Mouse (Mus musculus): ENCODE measurements at regions not wholly inside any gene's neighbourhood (a gene's known extent, or its start where the extent isn't known, plus 50 kb on each side); places are given as distances from the start of the nearest gene placed in this dataset.

GRCm38 (mm10) chr6:148660152-148660551 is 171.1 kb downstream of the Ipo8 start:
- no peak for TF ChIP-seq CTCF (IDR thresholded peaks at IDR 0.05; ENCODE audit: low read depth)
- no peak for TF ChIP-seq EP300 (optimal IDR thresholded peaks at IDR 0.05)
- H3K36me3 ChIP-seq (ENCODE audit: control insufficient read depth, insufficient read depth, low read length), result no peaks in the 10 kb centered on the region
- no peak overlapping the region for H3K4me3 ChIP-seq (ENCODE audit: low read depth, low read length)
- H3K27ac ChIP-seq (replicated peaks), result no peak overlapping the region
- no peak overlapping the region for H3K9ac ChIP-seq (ENCODE audit: low read length)
- WGBS, result 77% methylated on average over 2 of the region's 2 CpGs
- no peak for ATAC-seq (ENCODE audit: low FRiP score, low TSS enrichment)
- H3K27me3 ChIP-seq (ENCODE audit: control insufficient read depth, insufficient read depth, low read length), result no peaks in the 10 kb centered on the region
- DNase-seq (ENCODE audit: low spot score), result no peak
- H3K9me3 ChIP-seq (ENCODE audit: control insufficient read depth, low read length), result no peaks in the 10 kb centered on the region
- H3K4me2 ChIP-seq (replicated peaks; ENCODE audit: low read depth), result no peak overlapping the region
- no peaks in the 10 kb centered on the region for H3K4me1 ChIP-seq (replicated peaks; ENCODE audit: control insufficient read depth, insufficient read depth)

GRCm38 (mm10) chr6:148653216-148653615 is 178.1 kb downstream of the Ipo8 start:
- no peak for DNase-seq (ENCODE audit: low spot score)
- Histone ChIP-seq H3K4me2 (replicated peaks; ENCODE audit: low read depth) (no peak overlapping the region), H3K27me3 (ENCODE audit: control insufficient read depth, insufficient read depth, low read length) (no peaks in the 10 kb centered on the region), H3K9me3 (ENCODE audit: control insufficient read depth, low read length) (no peaks in the 10 kb centered on the region), H3K4me1 (replicated peaks; ENCODE audit: control insufficient read depth, insufficient read depth) (no peaks in the 10 kb centered on the region), H3K36me3 (ENCODE audit: control insufficient read depth, insufficient read depth, low read length) (no peaks in the 10 kb centered on the region), H3K27ac (replicated peaks) (no peak overlapping the region), H3K9ac (ENCODE audit: low read length) (no peak overlapping the region), H3K4me3 (ENCODE audit: low read depth, low read length) (no peak overlapping the region)
- TF ChIP-seq CTCF (IDR thresholded peaks at IDR 0.05; ENCODE audit: low read depth), result no peak
- no peak for TF ChIP-seq EP300 (optimal IDR thresholded peaks at IDR 0.05)
- WGBS, result 47% methylated on average over 3 of the region's 3 CpGs
- ATAC-seq (ENCODE audit: low FRiP score, low TSS enrichment), result no peak

- ATAC-seq (ENCODE audit: low FRiP score, low TSS enrichment) (no peak), DNase-seq (ENCODE audit: low spot score) (no peak)
- 67% methylated on average over 4 of the region's 4 CpGs for WGBS
- no peak for TF ChIP-seq CTCF (IDR thresholded peaks at IDR 0.05; ENCODE audit: low read depth)
- TF ChIP-seq EP300 (optimal IDR thresholded peaks at IDR 0.05), result no peak
- H3K27me3 ChIP-seq (ENCODE audit: control insufficient read depth, insufficient read depth, low read length), result no peaks in the 10 kb centered on the region
- no peak overlapping the region for H3K9ac ChIP-seq (ENCODE audit: low read length)
- no peaks in the 10 kb centered on the region for H3K9me3 ChIP-seq (ENCODE audit: control insufficient read depth, low read length)
- no peaks in the 10 kb centered on the region for H3K4me1 ChIP-seq (replicated peaks; ENCODE audit: control insufficient read depth, insufficient read depth)
- H3K36me3 ChIP-seq (ENCODE audit: control insufficient read depth, insufficient read depth, low read length), result no peaks in the 10 kb centered on the region
- H3K27ac ChIP-seq (replicated peaks), result no peak overlapping the region
- no peak overlapping the region for H3K4me2 ChIP-seq (replicated peaks; ENCODE audit: low read depth)
- no peak overlapping the region for H3K4me3 ChIP-seq (ENCODE audit: low read depth, low read length)
Measured at GRCm38 (mm10) chr6:148652434-148652833, 178.8 kb downstream of the Ipo8 start.

GRCm38 (mm10) chr6:148647423-148648390 is 183.6 kb downstream of the Ipo8 start:
- 58% methylated on average over 2 of the region's 2 CpGs for WGBS
- no peak for ATAC-seq (ENCODE audit: low FRiP score, low TSS enrichment)
- H3K27ac ChIP-seq (replicated peaks), result no peak overlapping the region
- no peaks in the 10 kb centered on the region for H3K4me1 ChIP-seq (replicated peaks; ENCODE audit: control insufficient read depth, insufficient read depth)
- H3K36me3 ChIP-seq (ENCODE audit: control insufficient read depth, insufficient read depth, low read length), result no peaks in the 10 kb centered on the region
- no peaks in the 10 kb centered on the region for H3K9me3 ChIP-seq (ENCODE audit: control insufficient read depth, low read length)
- TF ChIP-seq CTCF (IDR thresholded peaks at IDR 0.05; ENCODE audit: low read depth) (no peak), EP300 (optimal IDR thresholded peaks at IDR 0.05) (no peak)
- H3K9ac ChIP-seq (ENCODE audit: low read length), result no peak overlapping the region
- H3K4me3 ChIP-seq (ENCODE audit: low read depth, low read length), result no peak overlapping the region
- no peaks in the 10 kb centered on the region for H3K27me3 ChIP-seq (ENCODE audit: control insufficient read depth, insufficient read depth, low read length)
- H3K4me2 ChIP-seq (replicated peaks; ENCODE audit: low read depth), result no peak overlapping the region
- DNase-seq (ENCODE audit: low spot score), result no peak

GRCm38 (mm10) chr6:148640595-148640994 is 190.7 kb downstream of the Ipo8 start:
- H3K4me3 ChIP-seq (ENCODE audit: low read depth, low read length), result no peak overlapping the region
- no peaks in the 10 kb centered on the region for H3K4me1 ChIP-seq (replicated peaks; ENCODE audit: control insufficient read depth, insufficient read depth)
- no peak overlapping the region for H3K4me2 ChIP-seq (replicated peaks; ENCODE audit: low read depth)
- DNase-seq (ENCODE audit: low spot score) (no peak), ATAC-seq (ENCODE audit: low FRiP score, low TSS enrichment) (no peak)
- TF ChIP-seq CTCF (IDR thresholded peaks at IDR 0.05; ENCODE audit: low read depth) (no peak), EP300 (optimal IDR thresholded peaks at IDR 0.05) (no peak)
- no peaks in the 10 kb centered on the region for H3K9me3 ChIP-seq (ENCODE audit: control insufficient read depth, low read length)
- H3K36me3 ChIP-seq (ENCODE audit: control insufficient read depth, insufficient read depth, low read length), result no peaks in the 10 kb centered on the region
- no peaks in the 10 kb centered on the region for H3K27me3 ChIP-seq (ENCODE audit: control insufficient read depth, insufficient read depth, low read length)
- no peak overlapping the region for H3K27ac ChIP-seq (replicated peaks)
- 83% methylated on average over 1 of the region's 1 CpGs for WGBS
- no peak overlapping the region for H3K9ac ChIP-seq (ENCODE audit: low read length)

GRCm38 (mm10) chr6:148634148-148634547 is 190.0 kb upstream of the Tmtc1 start:
- H3K9me3 ChIP-seq (ENCODE audit: control insufficient read depth, low read length), result no peaks in the 10 kb centered on the region
- H3K27ac ChIP-seq (replicated peaks), result no peak overlapping the region
- no peak overlapping the region for H3K9ac ChIP-seq (ENCODE audit: low read length)
- no peak overlapping the region for H3K4me2 ChIP-seq (replicated peaks; ENCODE audit: low read depth)
- no peak for TF ChIP-seq EP300 (optimal IDR thresholded peaks at IDR 0.05)
- TF ChIP-seq CTCF (IDR thresholded peaks at IDR 0.05; ENCODE audit: low read depth), result no peak
- DNase-seq (ENCODE audit: low spot score), result no peak
- ATAC-seq (ENCODE audit: low FRiP score, low TSS enrichment), result no peak
- no peaks in the 10 kb centered on the region for H3K4me1 ChIP-seq (replicated peaks; ENCODE audit: control insufficient read depth, insufficient read depth)
- H3K4me3 ChIP-seq (ENCODE audit: low read depth, low read length), result no peak overlapping the region
- H3K36me3 ChIP-seq (ENCODE audit: control insufficient read depth, insufficient read depth, low read length), result no peaks in the 10 kb centered on the region
- H3K27me3 ChIP-seq (ENCODE audit: control insufficient read depth, insufficient read depth, low read length), result no peaks in the 10 kb centered on the region
- 70% methylated on average over 2 of the region's 2 CpGs for WGBS

Measured in stomach, postnatal 0 days (tissue).